Mouse (Mus musculus): Measurements from ENCODE around the gene Il27ra.

- no peak for TF ChIP-seq POLR2A (IDR thresholded peaks at IDR 0.05; ENCODE audit: low read depth, low read length)
- TF ChIP-seq CTCF (IDR thresholded peaks at IDR 0.05; ENCODE audit: borderline replicate concordance, insufficient read depth, low read length): no peak
Observed at GRCm38 (mm10) chr8:84079206-84079605, 36.8 kb upstream of the Il27ra start.

Data from embryonic fibroblast, embryonic 13.5 days (primary cell).